Mouse (Mus musculus) testis, postnatal 10 days (tissue): ENCODE data around the gene Gm20481.
"Not testable (repeated sequence)": the region's sequence is repeated elsewhere in the genome, so short reads cannot be mapped to it uniquely, and the experiment has no call there.

Experiments
- DNase-seq: peaks from one replicate; pipeline ENCODE4 v3.0.0; 2021; ENCODE audit warnings: low spot score

Gene Gm20481

DNA sequence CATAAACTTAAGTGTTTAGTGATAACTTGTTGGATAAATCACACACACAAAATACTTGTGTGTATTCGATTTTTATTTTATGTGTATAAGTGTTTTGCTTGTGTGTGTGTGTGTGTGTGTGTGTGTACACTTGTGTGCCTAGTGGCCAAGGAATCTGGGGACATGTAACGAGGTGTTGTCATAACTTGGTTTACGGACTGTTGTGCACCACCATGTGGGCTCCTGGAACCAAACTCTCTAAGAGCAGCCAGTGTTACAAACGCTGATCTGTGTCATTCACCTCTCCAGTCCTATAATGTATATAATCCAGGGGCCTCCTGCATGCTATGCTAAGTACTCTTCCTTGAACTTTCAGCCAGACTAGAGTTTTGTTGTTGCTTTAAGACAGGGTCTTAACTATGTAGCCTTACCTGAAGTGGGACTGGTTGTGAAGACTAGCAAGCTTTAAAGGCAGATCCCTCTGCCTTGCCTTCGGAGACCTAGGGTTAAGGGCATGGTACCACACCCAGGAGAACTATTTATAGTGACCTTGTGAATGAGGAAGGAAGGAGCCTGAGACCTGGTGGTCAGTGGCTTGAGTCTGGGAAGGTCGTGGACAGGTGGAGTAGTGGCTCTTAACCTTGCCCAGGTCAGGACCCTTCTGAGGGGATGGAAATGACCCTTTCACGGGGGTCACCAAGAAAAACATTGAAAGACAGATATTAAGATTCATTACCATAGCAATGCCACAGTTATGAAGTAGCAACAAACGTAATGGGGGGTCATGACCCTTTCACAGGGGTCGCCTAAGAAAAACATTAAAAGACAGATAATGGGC lies 33.5 kb downstream of the Gm20481 start:
- DNase-seq = no peak

GRCm38 (mm10) chr17:35004075-35004717 lies 34.5 kb downstream of the Gm20481 start:
- DNase-seq = no peak

DNA sequence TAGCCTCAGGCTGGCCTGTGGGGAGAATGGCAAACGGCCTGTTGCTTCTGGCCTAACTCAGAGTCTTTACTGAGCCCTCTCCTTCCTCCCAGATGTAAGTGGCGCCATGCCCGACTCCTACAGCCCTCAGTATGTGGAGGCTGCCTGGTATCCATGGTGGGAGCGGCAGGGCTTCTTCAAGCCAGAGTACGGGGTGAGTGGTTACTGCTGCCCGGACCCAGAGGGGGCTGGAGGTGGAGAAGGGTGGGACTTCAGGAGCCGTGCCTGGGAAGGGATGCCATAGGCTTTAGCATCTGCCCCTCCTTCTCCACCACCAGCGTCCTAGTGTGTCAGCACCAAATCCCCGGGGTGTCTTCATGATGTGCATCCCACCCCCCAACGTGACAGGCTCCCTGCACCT lies 35.4 kb downstream of the Gm20481 start:
- no peak for DNase-seq

- not testable (repeated sequence) for DNase-seq
These were observed 36.2 kb downstream of the Gm20481 start for GRCm38 (mm10) chr17:35005902-35006301.

DNA sequence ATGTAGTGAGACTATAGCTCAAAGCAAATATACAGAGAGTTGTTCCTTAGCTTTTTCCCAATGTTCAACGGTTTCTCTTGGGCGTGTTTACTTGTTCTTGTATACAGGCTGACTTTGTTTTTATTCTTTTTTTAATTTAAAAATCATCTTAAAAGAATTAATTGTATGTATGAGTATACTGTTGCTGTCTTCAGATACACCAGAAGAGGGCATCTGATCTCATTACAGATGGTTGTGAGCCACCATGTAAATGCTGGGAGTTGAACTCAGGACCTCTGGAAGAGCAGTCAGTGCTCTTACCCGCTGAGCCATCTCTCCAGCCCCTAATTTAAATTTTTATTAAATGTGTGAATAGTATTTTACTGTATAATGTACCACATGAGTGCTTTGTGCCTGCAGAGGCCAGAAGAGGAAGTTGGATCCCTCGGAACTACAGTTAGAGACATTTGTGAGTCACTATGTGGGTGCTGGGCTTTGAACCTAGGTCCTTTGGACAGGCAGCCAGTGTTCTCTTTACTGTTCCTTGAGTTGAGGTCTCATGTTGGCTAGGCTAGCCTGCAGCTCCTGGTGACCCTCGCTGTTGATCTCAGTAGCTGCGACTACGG lies 37.8 kb downstream of the Gm20481 start:
- DNase-seq = no peak

- DNase-seq = no peak
These were observed 39.9 kb downstream of the Gm20481 start for GRCm38 (mm10) chr17:35009586-35009985.

GRCm38 (mm10) chr17:35011440-35011839 lies 41.7 kb downstream of the Gm20481 start:
- DNase-seq = no peak

DNA sequence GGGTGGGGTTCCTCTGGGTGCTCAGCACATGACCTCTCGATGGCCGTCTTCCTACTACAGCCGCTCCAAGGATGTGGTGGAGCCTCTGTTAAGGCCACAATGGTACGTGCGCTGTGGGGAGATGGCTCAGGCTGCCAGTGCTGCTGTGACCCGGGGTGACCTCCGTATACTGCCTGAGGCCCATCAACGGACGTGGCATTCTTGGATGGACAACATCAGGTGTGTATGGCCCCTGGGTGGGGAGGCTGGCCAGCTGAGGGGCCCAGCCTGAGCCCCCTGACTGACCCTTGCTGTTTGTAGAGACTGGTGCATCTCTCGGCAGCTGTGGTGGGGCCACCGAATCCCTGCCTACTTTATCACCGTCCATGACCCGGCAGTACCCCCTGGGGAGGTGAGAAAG lies 42.7 kb downstream of the Gm20481 start:
- DNase-seq = no peak

DNA sequence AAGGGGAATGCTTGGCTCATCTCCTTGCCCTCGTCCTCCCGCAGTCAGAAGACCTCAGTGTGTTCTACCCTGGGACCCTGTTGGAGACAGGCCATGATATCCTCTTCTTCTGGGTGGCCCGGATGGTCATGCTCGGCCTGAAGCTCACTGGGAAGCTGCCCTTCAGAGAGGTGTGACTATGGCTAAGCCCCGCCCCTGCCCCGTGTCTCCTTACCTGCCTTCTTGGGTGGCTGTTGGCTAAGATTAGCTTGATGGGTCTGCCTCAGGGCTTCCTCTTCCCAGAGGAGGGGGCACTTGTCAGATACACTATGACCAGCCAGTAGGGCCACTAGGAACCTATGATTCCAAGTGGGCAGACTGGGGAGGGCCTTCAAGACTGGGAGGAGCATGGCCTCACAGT lies 43.5 kb downstream of the Gm20481 start:
- no peak for DNase-seq

GRCm38 (mm10) chr17:35015296-35015695 lies 45.6 kb downstream of the Gm20481 start:
- no peak for DNase-seq

- DNase-seq = peak; percentile 69
These were observed 46.7 kb downstream of the Gm20481 start, which contains the start of gene Vwa7 for GRCm38 (mm10) chr17:35016376-35016775. TSS of gene Vwa7 (plus strand) at chr17:35016579.

DNA sequence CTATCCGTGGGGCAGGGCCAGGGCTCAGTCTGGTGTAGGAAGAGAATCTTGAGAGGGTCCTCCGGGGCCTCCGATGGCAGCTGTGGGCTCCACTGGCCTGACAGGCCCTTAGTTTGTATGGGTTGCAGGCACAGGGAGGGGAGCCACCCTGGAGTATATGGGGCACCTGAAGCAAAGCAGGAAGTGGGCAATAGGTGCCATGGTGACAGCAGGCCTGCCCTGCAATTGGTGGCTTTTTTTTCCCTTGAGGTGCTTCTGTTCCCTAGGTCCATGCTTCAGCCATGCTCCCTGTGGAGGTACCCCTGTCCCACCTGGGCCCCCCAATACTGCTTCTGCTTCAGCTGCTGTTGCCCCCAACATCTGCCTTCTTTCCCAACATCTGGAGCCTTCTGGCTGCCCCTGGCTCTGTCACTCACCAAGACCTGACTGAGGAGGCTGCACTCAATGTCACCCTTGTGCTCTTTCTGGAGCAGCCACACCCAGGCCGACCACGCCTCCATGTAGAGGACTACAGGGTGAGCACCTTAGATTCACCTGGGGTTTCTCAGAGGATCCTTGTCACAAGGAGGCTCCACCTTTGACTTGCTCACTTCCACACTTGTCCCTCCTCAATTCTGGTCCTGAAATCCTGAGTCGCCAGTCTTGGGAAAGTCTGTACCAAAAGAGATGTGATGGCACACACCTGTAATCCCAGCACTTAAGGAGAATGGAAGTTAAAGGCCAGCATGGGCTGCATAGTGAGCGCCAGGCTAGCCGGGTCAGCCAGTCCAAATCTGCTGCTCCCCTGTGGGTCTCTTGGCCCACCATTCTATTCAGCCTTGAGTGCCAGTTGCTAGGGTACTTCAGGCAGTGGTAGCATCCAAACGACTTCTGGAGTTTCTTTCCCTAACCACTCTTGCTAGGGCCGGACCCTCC lies 47.3 kb downstream of the Gm20481 start:
- DNase-seq = peak; percentile 42

DNA sequence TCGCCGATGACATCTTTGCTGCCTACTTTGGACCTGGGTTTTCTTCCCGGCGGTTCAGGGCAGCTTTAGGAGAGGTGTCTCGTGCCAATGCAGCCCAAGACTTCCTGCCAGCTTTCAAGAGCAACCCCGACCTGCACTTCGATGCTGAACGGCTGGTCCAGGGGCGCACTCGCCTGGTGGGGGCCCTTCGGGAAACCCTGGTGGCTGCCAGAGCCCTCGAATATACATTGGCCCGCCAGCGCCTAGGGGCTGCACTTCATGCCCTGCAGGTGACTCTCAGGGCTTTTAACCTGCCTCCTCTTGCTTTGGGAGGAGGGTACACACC lies 48.0 kb downstream of the Gm20481 start:
- no peak for DNase-seq

DNA sequence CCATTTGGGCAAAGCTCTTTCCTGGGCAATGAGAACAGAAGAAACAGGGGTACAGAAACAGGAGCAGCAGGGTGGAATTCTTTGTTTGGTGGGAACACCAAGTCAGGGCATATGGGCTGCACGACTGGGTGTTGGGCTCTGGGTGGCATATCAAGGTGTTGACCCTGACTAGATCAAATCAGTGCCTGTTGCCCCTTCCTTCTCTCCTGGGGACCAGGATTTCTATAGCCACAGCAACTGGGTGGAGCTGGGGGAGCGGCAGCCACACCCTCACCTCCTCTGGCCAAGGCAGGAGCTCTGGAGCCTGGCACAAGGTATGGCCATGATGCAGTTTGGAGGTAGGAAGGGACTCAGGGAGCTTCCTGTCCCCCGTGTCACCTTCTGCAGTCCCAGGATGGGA lies 48.5 kb downstream of the Gm20481 start:
- no peak for DNase-seq

DNA sequence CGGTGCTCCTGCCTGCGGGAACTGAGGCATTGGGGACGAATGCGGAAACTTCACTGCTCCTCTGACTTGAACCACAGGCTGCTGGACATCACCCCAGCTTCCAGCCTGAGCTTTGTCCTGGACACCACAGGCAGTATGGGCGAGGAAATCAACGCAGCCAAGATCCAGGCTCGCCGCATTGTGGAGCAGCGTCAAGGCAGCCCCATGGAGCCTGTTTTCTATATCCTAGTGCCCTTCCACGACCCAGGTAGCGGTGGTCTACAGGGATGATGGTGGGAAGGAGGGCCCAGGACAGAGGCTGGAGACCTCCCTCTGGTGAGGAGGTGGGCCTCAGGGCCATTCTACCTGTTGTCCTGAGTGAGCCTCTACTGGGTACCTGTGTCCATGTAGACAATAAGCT lies 50.2 kb downstream of the Gm20481 start:
- DNase-seq = no peak

DNA sequence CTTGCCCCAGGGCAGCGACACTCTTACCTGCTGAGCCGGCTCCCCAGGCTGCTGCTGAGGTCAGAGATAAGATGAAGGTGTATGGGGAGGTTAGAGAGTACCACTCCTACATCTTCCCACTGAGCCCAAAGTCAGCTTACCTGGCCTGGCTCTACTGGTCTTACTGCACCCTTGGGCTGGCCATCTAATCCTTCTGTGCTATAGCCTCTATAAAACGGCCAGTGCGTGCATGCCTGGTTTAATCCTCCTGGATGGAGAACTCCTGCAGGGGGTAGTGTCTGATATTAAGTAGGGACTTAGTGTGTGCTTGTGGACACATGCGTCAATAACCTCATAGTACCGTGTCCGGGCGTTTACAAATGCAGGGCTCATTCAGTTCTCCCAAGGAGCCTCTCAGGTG lies 50.8 kb downstream of the Gm20481 start:
- DNase-seq = no peak

DNA sequence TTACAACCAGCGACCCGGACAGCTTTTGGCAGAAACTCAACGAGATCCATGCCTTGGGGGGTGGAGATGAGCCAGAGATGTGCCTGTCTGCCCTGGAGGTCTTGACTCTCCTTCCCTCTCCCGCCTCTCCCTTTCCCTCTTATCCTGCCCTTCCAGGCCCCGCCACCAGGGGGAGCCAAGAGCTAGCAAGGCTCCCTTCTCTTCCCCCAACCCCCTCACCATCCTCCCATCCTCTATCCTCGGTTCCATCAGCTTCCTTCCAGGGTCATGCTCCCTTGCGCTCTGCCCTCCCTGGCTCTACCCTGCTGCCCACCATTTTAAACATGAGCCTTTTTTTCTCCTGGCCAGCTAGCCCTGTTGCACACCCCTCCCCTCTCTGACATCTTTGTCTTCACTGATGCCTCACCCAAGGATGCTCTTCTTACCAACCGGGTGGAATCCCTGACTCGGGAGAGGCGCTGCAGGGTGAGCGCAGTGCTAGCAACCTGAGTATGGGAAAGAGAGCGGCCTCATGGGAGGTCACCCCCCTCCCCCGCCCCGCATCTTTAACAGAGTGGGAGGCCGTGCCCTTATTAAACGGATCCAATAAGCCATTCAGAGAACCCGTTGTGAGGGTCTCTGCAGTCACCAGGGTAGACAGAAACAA lies 51.6 kb downstream of the Gm20481 start:
- peak; percentile 96 for DNase-seq
